Mouse (Mus musculus) hindlimb bud, embryonic 11.5 days (tissue): ENCODE results near the gene Rad54l.

ENCODE experiments used
- DNase-seq: peaks from one replicate; pipeline ENCODE4 v3.0.0-alpha.2; 2012; ENCODE audit warnings: low read depth, low spot score; ENCODE audit errors: extremely low spot score

Rad54l gene

GRCm38 (mm10) chr4:116123602-116124519 lies at the start of gene Rad54l, which contains the start of gene Pomgnt1:
TSS of gene Rad54l (minus strand) at chr4:116123690.
TSS of gene Pomgnt1 (plus strand) at chr4:116123840.
- peak; percentile 70 for DNase-seq

- no peak for DNase-seq
Measured at GRCm38 (mm10) chr4:116173072-116173471, 49.6 kb upstream of the Rad54l start, which contains the start of the genes 1700042G07Rik and Gm49337. TSS of gene 1700042G07Rik (plus strand) at chr4:116173372. TSS of gene Gm49337 (plus strand) at chr4:116173384.

- no peak for DNase-seq
Measured at GRCm38 (mm10) chr4:116169353-116169672, 45.8 kb upstream of the Rad54l start.

DNA sequence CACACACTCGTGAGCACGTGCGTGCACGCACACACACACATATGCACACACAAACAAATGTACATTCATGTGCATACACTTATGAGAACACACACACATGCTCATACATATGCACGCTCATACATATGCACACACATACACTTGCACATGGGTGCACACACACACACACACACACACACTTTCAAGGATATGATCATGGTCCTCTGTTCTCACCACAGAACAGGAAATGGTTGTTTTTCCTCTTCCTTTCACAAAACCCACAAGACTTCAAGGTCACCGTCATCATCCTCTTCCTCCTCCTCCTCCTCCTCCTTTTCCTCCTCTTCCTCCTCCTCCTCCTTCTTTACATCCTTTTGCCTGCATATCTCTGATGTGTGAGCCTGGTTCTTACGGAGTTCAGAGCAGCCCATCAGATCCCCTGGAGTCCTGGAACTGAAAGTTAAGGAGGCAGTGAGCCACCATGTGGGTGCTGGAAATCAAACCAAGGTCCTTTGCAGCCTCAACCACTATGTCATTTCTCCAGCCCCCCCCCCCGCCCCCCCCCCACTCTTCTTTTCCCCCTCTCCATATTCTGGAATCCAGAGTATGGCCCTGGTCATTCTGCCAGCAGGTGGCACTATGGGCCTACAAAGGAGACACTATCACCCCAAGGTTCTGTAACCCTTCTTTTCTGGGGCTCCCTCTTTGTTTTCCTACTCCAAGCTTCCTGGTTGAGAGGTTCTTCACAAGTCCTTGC lies 45.3 kb upstream of the Rad54l start:
- DNase-seq, result no peak

GRCm38 (mm10) chr4:116167404-116167803 lies 43.9 kb upstream of the Rad54l start, which contains the start of gene Tspan1:
TSS of gene Tspan1 (minus strand) at chr4:116167601.
- DNase-seq, result no peak

DNA sequence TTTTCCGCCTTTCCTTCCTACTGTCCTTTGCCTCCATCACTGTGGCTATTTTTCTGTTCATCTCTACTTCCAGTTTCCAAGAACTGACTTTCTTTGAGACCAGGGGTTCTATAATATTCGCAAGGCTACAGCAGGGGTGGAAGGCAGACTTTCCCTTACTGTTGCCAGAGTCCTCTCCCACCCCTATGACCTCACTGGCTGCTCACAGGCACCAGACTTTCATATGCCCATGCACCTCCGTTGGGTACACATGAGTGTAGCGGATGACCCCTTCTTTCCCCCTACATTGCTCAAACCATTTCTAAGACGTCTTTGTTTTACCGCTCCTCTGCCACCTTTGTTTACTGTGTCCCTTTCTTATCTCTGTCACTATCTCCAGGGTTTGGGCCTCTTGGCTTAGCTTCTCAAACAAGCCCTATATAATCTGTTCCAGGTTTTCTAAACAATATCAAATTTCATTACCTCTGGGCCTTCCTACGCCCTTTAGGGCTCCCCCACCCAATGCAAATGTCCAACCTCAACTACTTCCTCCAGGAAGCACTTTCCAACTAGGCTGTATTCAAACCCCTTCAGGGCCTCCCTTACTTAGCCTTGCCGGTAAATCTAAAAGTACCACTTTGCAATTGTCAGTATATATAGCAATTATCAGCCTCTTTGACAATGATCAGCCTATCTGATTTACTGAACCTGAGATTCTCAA lies 42.4 kb upstream of the Rad54l start:
- no peak for DNase-seq

- no peak for DNase-seq
Measured at GRCm38 (mm10) chr4:116164759-116165554, 41.5 kb upstream of the Rad54l start.

DNA sequence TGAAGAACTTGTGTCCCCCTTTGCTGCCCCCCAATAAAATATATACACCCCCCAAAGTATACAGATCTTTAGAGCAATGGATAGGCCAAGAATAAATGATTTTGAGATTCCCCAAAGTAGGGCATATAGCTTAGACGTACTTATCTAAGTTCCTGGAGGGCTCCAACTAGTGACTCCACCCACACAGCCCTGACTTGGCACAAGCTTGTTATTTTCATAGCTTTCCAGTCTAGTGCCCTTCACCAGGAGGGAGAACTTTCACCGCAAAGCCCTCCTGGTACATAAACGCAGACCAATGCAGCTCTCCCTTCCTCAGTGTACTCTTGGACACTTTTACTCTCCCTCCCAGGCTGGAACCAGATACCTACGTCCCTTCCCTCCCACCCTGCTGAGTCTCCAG lies 38.7 kb upstream of the Rad54l start:
- no peak for DNase-seq

- DNase-seq, result no peak
Measured at GRCm38 (mm10) chr4:116160769-116161168, 37.3 kb upstream of the Rad54l start.

DNA sequence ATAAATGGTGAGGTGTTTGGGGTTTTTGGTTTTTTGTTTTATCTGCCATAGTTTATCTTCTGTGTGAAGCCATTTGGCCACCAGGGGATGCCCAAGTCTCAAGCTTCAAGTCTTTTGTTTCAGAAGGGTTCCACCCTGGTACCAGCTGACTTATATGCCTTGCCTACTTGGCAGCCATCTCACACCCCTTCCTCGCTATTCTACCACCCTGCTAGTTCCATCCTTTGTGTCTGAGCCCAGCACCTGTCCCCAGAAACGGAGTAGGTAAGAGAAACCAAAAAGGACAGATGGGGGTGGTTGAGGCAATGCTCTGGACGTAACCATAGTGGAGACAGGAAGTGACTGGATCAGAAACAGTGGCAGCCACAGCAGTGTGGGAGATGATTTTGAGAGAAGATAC lies 36.4 kb upstream of the Rad54l start:
- DNase-seq, result no peak

DNA sequence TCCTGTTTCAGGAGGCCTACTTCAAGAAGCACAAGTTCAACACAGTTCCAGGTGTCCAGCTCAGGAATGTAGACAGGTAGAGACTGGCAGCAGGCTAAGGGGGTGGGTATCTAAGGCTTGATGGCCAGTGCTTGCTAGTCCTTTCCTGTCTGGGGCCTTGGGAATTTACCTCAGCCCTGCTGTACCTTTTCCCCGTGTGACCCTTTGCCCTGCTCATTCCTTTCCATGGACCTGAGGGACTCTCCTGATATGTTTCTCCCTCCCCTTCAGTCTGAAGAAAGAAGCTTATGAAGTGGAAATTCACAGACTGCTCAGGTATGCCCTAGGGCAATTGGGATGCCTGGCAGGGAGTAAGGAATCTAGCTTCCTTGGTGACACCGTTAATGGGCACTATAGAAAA lies 34.4 kb upstream of the Rad54l start:
- no peak for DNase-seq

DNA sequence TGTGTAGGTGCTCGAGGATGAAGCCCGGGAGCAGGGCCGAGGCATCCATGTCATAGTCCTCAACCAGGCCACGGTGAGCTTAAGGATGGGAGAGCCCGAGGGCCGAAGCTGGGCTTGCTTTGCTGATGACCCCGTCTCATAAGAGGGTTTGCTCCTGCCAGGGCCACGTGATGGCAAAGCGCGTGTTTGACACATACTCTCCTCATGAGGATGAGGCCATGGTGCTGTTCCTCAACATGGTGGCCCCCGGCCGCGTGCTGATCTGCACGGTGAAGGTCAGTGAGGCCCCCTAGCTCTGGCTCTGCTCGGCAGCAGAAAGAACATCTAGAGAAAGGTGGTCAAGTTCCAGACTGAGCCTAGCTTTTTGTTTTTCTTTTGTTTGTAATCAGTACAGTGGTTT lies 29.2 kb upstream of the Rad54l start:
- DNase-seq, result no peak

DNA sequence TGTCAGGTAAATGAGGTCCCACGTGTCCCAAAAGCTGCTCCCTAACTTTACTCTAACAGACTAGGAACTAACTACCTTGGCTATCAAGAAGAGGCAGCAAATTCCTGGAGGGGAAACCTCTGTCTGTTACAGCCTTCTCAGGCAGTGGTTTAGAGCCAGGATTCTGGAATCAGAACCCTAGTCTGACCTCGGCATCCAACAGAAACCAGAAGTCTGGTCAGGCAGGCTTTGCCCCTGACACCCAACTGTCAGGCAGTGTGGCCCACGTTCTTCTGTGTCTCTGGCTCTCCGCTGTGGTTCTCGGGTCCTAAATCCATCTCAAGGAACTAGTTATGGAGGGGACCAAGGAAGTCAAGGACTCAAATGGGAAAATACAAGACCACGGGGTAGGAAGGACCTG lies 27.7 kb upstream of the Rad54l start, which contains the start of gene Lurap1:
Gene Lurap1, minus strand, starts transcription at position 101 of the 400 bp plus-strand sequence.
- DNase-seq, result no peak

- DNase-seq, result no peak
Measured at GRCm38 (mm10) chr4:116150862-116151221, 27.4 kb upstream of the Rad54l start.

- no peak for DNase-seq
Measured at GRCm38 (mm10) chr4:116150156-116150861, 26.8 kb upstream of the Rad54l start.

DNA sequence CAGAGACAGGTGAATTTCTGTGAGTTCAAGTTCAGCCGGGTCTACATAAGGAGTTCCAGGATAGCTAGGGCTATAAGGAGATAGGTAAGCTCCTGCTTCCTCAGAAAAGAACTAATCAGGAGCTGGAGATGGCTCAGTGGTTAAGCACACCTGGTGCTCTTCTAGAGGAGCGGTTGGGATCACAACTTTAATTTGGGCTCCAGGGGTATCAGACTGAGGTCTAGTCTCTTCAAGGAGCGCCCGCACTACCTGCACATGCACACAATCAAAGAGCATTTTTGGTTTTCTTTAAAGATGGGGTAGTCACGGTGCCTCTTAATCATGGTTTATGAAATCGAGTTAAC lies 26.3 kb upstream of the Rad54l start:
- no peak for DNase-seq

DNA sequence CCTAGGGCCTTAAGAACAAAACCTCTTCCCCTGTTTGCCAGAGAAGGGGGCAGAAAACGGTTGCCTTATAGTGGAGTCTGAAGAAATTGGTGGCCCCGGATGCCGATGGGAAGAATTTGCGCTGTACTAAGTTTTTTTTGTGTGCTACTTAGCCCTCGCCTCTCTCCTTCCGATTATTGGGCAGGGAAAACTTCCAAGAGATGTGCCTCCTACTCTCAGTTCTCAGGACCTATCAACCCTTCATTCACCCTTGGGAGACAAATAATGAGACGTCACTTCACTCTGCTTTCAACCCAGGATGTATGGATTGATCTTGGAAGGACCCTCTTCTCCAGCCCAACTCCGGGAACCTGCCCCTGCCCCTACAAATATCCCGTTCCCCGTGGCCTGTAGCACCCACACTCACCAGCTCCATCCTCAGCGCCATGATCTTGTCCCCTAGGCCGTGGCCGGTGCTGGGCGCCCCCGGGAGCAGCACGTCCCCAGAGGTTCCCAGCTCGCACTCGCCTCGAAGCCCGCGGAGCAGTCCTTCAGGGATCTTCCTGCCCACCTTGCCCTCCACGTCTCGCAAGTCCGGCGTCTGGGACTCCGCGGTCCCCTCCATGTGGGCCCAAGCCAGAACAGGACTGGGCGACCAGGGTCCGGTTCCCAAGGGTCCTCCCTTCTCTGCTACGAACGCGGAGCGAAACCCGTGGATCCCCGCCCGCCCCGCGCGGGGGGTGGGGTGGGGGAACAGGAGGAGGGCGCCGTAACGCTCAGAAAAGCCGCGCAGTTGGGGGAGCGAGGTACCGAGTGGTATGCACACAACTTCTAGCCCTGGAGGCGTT lies 20.6 kb upstream of the Rad54l start:
- no peak for DNase-seq

- no peak for DNase-seq
Measured at GRCm38 (mm10) chr4:116143317-116143811, 19.9 kb upstream of the Rad54l start.

- DNase-seq, result no peak
Measured at GRCm38 (mm10) chr4:116142269-116142668, 18.8 kb upstream of the Rad54l start.
